Mouse (Mus musculus) megakaryocyte, embryonic 14.5 days (primary cell): ENCODE measurements around the gene Gm6377. TPM values are rescaled to one million over a fixed set of nuclear protein-coding genes. Genes with fewer than 3 reads are reported as not detected.

ENCODE experiments used
- H3K27me3 ChIP-seq: replicated peaks from 2 replicates; pipeline ENCODE3; 2012; ENCODE audit warnings: inconsistent platforms
- H3K36me3 ChIP-seq: replicated peaks from 2 replicates; pipeline ENCODE3; 2012; ENCODE audit warnings: low read length, inconsistent platforms, mixed read lengths
- H3K4me1 ChIP-seq: 2 replicates; pipeline ENCODE4 v1.6.1; 2012; ENCODE audit warnings: inconsistent platforms
- H3K4me3 ChIP-seq: replicated peaks from 2 replicates; pipeline ENCODE3; 2012; ENCODE audit warnings: moderate library complexity, mild to moderate bottlenecking, inconsistent platforms
- H3K9me3 ChIP-seq: 2 replicates; pipeline ENCODE4 v1.6.1; 2012; ENCODE audit warnings: inconsistent platforms
- FLI1 ChIP-seq: IDR thresholded peaks from 2 replicates; pipeline ENCODE4 v1.6.1; 2012; ENCODE audit warnings: low read length, inconsistent platforms, mixed read lengths
- GATA1 ChIP-seq: IDR thresholded peaks from 3 replicates; pipeline ENCODE4 v1.6.1; 2012; ENCODE audit warnings: mixed read lengths, low read length, inconsistent platforms, borderline replicate concordance
- polyA plus RNA-seq: library from polyadenylated mRNA; stranded (reverse); fragments of >175 nt; gene quantifications from 2 replicates; pipeline ENCODE4 v1.2.3, GENCODE M21; 2012; ENCODE audit warnings: low replicate concordance; ENCODE audit not compliant: insufficient read depth

Gm6377 gene
- polyA plus RNA-seq, result not detected in 2 replicates

DNA sequence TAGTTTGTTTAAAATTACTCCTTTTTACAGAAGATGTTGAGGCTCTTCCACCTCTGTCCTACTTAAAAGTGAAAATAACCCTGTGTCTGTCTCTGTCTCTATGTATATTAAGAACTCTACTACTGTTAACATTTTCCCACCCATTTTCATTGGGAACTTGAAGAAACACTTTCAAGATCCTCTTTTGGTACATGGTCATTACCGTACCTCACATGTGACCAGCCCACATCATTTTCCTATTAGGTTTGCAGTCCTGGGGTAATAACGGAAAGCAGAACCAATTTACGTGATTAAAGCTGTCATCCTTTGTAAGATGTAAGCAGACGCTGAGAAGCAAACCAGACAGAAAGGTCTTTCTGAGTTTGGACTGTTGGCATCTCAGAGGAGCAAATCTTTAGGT lies at the start of gene Gm6377:
TSS of gene Gm6377 (plus strand) at position 289 of the 400 bp plus-strand sequence.
- Histone ChIP-seq H3K4me1 (peaks cover 1% of the 10 kb centered on the region), H3K9me3 (no peaks in the 10 kb centered on the region), H3K36me3 (no peaks in the 10 kb centered on the region), H3K4me3 (no peak within 1 kb of the TSS), H3K27me3 (no peaks in the 10 kb centered on the region)
- no peak for TF ChIP-seq FLI1
- no peak for TF ChIP-seq GATA1

DNA sequence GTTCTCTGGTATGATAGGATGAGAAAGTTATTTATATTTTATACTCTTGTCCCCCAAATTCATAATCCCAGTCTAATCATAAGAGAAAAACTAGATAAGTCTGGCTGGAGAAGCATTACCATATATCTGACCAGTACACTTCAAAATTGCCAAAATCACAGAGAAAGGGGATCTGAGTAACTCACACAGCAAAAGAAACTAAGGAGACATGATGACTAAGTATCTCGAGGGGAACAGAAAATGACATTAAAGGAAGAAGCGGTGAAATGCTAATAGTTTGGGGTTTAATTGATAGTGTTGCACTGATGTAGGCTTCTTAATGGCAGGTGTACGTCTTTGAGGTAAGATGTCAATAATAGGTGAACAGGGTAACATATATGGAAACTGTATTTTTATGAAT lies 49.4 kb upstream of the Gm6377 start:
- Histone ChIP-seq H3K27me3 (no peaks in the 10 kb centered on the region), H3K4me1 (peaks cover 20% of the 10 kb centered on the region), H3K4me3 (no peak overlapping the region), H3K36me3 (peaks cover 2% of the 10 kb centered on the region), H3K9me3 (no peaks in the 10 kb centered on the region)
- TF ChIP-seq GATA1, result no peak
- TF ChIP-seq FLI1, result no peak

DNA sequence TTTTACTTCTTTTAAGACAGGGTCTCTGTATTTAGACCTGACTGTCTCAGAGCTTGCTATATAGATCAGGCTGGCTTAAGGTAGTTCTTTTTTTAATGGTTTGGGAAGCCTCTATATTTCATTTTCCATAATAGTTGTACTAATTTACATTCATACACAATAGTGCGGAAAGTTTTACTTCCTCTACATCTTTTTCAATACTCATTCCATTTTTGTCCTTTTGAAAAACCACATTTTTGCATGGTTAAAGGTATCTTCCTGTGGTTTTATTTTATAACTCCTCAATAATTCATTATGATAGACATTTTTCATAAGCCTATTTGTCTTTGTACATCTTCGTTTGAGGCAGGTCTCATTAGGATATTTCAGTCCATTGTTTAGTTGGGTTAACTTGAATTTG lies 45.3 kb upstream of the Gm6377 start:
- H3K36me3 ChIP-seq, result peaks cover 21% of the 10 kb centered on the region
- no peak for TF ChIP-seq GATA1
- peaks cover 6% of the 10 kb centered on the region for H3K4me1 ChIP-seq
- H3K27me3 ChIP-seq, result no peaks in the 10 kb centered on the region
- H3K9me3 ChIP-seq, result no peaks in the 10 kb centered on the region
- H3K4me3 ChIP-seq, result no peak overlapping the region

DNA sequence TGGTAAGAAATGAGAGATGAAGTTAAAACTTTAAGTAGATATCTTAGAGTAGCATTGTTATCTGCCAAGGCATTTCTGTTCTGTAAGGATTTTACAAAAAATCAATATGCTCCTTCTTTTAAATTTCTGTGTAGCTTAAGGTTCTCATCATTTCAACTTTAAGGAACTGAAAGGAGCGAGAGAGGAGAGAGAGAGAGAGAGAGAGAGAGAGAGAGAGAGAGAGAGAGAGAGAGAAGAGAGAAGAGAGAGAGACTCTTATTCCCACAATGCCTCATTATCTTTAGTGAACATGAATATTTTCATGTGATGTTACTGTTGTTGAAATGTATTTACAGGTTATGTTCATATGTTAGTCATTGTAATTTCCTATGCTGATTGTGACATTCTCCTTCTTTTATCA lies 36.2 kb upstream of the Gm6377 start:
- no peaks in the 10 kb centered on the region for H3K9me3 ChIP-seq
- H3K4me1 ChIP-seq, result peaks cover 6% of the 10 kb centered on the region; the same call in 1 of the 2 replicates
- H3K27me3 ChIP-seq, result no peaks in the 10 kb centered on the region
- H3K36me3 ChIP-seq, result peaks cover 10% of the 10 kb centered on the region
- H3K4me3 ChIP-seq, result no peak overlapping the region
- no peak for TF ChIP-seq FLI1
- TF ChIP-seq GATA1, result no peak

DNA sequence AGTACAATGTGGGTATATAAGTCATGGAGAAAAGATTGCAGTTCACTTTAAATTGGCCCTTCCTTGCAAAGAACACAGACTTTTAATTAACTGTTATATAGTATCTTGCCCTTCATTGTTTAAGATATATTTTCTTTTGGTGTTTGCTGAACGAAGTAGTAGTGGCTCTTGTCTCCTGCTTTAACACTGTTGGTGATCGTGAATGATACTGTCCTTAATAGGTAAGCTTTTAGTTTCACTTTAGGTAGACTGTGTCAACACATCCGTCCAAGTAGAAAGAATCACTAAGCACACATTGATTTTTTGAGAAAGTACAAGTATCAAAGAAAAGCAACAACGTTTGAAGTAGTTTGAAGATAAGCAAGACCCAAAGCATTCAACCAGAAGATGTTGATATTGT lies 35.7 kb upstream of the Gm6377 start:
- no peaks in the 10 kb centered on the region for H3K9me3 ChIP-seq
- no peak overlapping the region for H3K4me3 ChIP-seq
- no peaks in the 10 kb centered on the region for H3K27me3 ChIP-seq
- TF ChIP-seq FLI1 (no peak), GATA1 (no peak)
- H3K4me1 ChIP-seq, result peaks cover 6% of the 10 kb centered on the region; the same call in 1 of the 2 replicates
- H3K36me3 ChIP-seq, result peaks cover 7% of the 10 kb centered on the region

DNA sequence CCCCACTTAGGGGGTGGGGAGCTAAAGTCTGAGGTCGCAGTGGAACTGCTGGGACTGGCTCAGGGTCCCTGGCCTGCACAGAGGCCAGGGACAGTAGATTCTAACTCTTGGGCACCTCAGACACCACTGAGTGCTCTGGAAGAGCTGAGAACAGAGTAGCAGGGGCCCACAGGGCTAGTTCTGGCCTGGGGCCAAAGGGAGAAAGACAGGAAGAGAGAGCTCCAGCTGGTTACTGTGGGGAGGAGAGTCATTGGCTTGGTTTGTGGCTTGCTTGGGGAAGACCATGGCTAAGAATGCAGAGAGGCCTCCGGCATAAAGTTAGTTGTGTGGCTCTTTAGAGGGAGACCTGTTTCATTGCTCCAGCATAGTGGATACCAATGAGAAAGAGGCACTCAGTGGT lies 21.5 kb upstream of the Gm6377 start:
- no peak overlapping the region for H3K4me3 ChIP-seq
- H3K36me3 ChIP-seq, result no peaks in the 10 kb centered on the region
- H3K27me3 ChIP-seq, result no peaks in the 10 kb centered on the region
- no peaks in the 10 kb centered on the region for H3K9me3 ChIP-seq
- peaks cover 10% of the 10 kb centered on the region for H3K4me1 ChIP-seq
- TF ChIP-seq FLI1, result no peak
- TF ChIP-seq GATA1, result no peak

DNA sequence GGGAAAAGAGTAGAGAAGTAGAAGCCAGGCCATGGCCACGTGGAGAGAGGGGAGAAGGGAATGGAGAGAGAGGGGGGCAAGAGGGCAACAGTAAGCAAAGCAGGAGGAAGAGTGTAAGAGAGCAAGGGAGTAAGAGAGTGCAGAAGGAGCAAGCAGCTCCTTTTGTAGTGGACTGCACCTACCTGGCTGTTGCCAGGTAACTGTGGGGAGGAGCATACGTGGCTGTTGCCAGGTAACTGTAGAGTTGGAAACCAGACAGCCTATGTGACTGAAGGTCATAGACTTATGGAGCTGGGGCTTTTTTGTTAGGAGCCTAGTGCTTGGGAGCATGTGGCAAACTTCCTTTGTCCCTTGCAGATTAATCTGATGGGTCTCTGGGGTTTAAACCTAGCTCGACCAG lies 21.1 kb upstream of the Gm6377 start:
- Histone ChIP-seq H3K27me3 (no peaks in the 10 kb centered on the region), H3K9me3 (no peaks in the 10 kb centered on the region), H3K36me3 (no peaks in the 10 kb centered on the region), H3K4me1 (peaks cover 10% of the 10 kb centered on the region), H3K4me3 (peak overlapping the region; percentile 62)
- TF ChIP-seq FLI1, result no peak

DNA sequence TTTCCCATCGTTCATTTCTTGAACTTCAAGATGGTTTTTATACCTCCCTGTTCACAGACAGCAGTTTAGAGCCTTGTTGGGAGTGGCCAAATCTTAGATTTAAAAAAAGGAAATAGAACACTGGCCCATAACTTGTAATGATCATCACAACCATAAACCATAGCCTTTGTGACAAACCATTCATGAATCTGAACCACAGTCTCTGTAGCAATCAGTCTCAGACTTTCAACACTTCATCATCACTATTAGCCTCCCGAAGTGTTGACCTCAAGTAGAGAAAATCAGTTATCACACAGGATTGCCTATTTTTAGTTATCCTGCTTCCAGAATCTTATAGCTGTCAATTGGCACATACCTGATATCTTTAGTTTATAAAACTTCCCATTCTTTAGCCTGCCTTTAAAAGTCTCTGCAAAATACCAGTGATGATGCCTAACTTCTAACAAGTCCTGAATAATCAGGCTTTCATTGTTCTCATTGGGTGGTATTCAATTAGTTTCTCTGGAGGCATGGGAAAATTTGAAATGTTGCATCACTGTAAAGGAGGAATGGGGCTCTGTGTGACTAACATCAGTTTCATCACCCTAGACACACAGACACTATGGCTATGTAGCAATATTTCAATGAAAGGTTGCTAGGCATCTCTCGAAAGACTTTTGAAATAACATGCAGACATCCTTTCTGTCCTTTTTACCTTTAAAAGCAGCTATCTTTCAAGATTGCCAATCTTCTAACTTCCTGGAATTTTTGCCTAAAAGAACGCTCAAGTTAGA lies 11.7 kb upstream of the Gm6377 start:
- H3K9me3 ChIP-seq, result no peaks in the 10 kb centered on the region
- H3K4me1 ChIP-seq, result no peaks in the 10 kb centered on the region
- no peaks in the 10 kb centered on the region for H3K36me3 ChIP-seq
- H3K27me3 ChIP-seq, result no peaks in the 10 kb centered on the region
- no peak overlapping the region for H3K4me3 ChIP-seq
- TF ChIP-seq GATA1 (no peak), FLI1 (no peak)

DNA sequence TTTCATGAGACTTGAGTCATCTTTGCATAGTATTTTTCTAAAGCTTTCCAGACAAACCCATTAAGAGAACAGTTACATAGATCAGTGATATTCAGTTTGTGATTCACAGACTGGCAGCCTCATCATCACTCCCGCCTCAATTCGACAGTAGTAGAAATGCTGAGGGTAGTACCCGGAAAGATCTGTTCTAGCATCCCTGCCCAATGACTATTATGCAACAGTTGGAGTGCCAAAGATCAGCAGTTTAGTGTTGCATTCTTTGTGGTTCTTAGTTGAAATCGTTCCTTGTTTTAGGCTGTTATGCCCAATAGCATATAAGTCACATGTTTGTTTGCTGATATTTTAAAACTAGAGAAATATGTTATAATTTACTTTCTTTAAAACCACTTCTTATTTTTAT lies 6.9 kb upstream of the Gm6377 start:
- no peaks in the 10 kb centered on the region for H3K36me3 ChIP-seq
- TF ChIP-seq FLI1 (no peak), GATA1 (no peak)
- no peaks in the 10 kb centered on the region for H3K9me3 ChIP-seq
- H3K4me1 ChIP-seq, result peaks cover 8% of the 10 kb centered on the region
- no peak overlapping the region for H3K4me3 ChIP-seq
- no peaks in the 10 kb centered on the region for H3K27me3 ChIP-seq

DNA sequence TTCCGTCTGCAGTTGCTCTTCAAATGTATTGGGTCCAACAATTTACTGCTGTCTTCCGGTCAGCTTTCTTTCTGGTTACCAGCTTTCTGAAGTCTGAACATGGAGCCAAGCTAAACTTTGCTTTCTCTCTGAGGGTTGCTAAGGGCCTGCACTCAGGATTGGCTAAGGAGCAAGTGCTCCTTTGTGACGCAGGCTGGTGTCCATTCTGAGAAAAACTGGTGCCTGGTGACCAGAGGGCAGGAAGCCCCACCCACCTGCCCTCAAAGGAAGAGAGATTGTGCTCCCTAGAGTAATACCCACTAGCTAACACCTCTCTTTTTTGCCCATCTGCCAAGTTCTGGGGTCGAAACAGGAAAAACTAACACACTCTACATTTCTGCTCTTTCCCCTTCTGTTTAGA lies 5.6 kb upstream of the Gm6377 start:
- no peak for TF ChIP-seq FLI1
- TF ChIP-seq GATA1, result no peak
- Histone ChIP-seq H3K27me3 (no peaks in the 10 kb centered on the region), H3K36me3 (no peaks in the 10 kb centered on the region), H3K4me1 (peaks cover 8% of the 10 kb centered on the region), H3K4me3 (peak overlapping the region; percentile 23), H3K9me3 (no peaks in the 10 kb centered on the region)
